Mouse (Mus musculus) regulatory T cell (primary cell): ENCODE measurements at regions not wholly inside any gene's neighbourhood (a gene's known extent, or its start where the extent isn't known, plus 50 kb on each side); places are given as distances from the start of the nearest gene placed in this dataset.

Experiments
- in situ Hi-C: fragments of 300-600 bp; cut with MboI, MseI; formaldehyde crosslinking; loops from one replicate; pipeline ENCODE4 v1.15.1; 2025; ENCODE audit warnings: high pct_unique_total_duplicates

DNA sequence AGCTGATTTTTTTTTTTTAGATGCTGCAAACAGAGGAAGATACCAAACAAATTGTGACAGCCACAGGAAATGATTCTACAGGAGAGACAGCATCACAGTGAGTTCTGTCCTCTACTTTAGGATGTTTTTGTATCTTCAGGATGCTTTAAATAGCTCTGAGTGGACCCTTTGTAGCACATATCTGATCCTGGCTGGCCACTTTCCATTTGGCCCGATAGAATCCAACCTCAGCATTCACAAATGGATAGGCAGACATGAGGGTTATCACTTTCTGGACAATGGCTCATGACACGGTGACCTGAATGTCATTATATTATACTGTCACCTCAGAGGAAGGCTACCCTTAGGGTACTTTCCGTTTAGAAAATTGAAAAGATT lies 379.3 kb downstream of the Gm10295 start:
- in situ Hi-C loops: no loop called here

DNA sequence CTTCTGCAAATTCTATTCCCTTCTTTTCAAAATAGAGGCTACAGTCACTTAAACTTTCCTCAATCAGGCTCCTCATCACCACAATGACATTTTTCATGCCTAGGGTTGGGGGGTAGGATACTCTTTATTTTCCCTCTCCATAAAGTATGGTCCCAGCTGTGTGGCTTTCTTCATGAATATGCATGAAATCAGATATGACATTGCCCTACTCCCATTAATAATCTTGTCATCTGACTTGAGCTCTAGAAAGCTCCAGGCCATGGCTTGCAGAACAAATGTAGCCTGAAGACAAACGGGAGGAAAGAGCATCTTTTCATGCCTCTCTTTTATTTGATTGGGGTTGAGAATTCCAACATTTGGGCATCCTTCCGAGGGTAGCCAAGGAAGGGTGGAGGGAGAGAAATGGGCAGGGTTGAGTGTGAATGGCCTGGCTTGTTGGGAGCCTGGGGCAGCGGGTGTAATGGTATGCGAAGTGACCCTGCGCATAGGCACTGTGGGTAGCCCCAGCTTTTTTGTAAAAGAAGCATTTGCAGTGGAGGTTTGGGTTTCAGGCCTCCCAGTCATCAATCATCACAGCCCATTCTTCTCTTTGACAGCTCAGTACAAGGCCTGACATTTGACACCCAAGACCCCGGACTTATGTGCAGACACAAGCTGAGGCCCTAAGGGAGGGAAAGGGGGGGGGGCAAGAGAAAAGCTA lies 379.8 kb downstream of the Gm10295 start:
- in situ Hi-C loops: no loop called here

DNA sequence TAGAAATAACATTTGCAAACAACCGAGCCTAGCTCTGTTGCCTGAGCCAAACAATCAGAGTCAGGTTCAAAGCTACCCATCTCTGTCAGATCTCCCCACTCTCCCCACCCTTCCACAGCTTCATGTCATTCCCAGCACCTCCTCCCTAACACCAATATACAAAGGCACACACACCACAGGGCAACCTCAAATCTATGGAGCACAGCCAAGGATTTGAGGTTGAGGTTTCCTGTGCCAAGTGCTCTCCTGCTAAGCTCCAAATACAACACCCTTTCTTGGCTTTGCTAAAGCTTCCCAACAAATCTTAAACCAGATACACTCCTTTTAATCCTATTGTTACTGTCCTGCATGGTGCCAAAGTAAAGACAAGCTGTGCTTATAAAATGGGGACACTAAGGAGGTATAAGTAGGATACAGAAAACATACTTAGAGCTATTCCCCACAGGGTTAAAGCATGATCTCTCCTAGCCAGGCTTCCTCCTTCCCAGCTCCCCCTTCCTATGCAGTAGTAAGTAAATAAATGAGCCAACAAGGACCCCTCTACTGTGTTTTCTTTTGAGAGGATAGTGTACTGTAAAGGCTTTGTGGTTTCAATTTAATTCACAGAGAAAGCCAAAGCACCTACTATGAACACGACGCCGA lies 398.8 kb downstream of the Gm10295 start:
- in situ Hi-C loops: no loop called here

DNA sequence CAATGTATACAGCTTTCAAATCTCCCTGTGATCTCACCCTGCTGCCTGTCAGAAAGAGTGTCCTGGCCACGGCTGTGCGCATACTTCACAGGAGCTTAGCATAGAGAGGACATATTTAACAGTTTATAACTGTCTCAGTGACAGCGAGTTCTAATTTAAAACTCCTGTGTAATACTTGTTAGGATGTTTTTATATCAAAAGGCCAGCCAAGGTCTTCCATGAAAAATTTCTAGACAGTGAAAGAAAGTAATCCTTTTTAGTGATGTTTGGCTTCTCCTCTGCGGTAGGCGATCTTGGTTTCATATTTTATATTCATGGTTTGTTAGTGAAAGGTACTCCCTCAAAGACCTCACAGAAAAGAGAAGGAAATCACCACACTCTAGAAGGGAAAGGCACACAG lies 403.0 kb downstream of the Gm10295 start:
- in situ Hi-C loops: no loop called here

DNA sequence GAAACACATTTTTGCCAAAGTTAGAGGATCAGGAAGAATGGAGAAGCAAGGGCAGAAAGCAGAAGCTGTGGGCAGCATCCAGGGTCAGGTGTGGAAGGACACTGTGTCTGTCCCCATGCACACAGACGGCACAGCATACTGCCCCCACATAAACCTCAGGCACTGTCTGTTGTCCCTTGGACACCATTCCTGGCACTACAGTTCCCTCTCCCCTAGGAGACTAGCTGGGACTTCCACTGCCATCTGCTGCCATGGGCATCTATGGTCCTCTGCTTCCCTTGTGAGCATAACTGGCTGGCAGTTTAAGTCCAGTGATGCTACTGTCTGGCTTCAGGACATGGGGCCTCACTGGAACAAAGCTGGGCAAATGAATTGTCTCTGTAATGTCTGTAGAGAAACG lies 405.0 kb downstream of the Gm10295 start:
- in situ Hi-C loops: no loop called here

DNA sequence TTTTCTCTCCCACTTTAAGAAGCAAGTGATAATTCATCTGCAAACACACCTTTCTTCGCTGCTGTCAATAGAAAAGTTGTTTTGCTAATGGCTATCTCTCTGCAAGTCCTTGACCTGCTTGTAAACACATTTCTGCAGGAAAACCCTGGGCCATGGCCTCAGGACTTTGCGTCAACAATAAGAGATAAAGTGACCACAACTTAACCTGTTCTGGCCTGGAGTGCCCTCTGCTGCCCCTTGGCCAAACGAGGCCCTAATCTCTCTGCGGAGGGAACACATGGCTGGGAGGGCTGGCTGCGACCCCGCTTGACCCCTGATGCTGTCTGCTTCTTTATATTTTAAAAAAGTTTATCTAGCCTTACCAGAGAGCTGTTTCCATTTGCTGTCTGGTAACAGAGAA lies 420.4 kb downstream of the Gm10295 start:
- in situ Hi-C loops: no loop called here

DNA sequence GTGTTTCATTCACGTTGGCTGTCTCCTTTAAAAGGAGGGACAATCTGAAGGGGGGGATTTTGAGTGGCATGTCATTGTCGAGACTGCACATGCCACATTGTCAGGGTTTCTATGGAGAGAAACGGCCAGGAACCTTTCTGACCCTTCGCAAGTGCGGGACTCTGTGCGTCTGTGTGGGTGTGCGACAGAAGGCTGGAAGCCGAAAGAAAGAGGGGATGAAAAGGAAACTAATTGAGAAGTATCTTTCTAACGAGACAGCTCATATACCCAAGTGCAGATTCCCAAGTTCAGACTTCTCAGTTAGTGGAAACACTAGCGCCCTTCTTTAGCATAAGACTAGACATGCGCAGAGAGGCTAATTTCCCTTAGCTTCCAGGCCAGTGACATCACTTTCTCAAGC lies 421.4 kb downstream of the Gm10295 start:
- in situ Hi-C loops: no loop called here

DNA sequence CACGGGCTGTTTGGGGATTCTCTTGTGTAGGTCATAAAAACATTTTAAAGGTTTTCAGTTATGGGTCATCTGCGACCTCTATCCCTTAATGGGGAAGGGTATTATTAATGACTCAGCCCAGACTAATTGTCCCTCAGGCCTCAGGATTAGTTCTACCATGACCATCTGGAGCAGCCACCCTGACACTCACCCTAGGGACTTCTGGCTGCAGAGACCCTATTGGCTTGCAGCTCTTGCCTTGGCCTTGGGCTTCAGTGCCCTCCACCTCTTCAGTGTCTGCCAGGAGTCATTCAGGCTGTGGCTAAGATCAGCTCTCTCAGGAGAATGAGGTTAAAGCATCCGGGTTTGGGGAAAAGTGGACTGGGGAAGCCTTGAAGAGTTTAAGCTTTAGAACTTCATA lies 423.3 kb downstream of the Gm10295 start:
- in situ Hi-C loops: no loop called here

DNA sequence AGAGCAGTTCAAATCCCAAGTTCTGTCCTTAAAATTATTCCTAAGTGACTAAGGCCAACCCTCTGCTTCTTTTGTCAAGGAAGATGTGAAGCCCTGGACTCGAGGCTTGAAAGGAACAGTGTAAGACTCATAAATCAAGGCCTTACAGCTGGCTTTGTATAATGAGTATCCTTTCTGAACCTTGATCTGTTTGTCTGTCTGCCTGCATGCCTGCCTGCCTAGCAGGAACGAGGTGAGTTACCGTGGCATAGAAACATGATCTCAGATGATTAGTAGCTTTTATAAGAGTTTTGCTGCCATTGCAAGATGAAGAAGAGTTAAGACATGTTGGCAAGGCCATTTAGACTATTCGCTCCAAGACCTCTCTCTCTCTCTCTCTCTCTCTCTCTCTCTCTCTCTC lies 434.3 kb downstream of the Gm10295 start:
- in situ Hi-C loops: no loop called here

DNA sequence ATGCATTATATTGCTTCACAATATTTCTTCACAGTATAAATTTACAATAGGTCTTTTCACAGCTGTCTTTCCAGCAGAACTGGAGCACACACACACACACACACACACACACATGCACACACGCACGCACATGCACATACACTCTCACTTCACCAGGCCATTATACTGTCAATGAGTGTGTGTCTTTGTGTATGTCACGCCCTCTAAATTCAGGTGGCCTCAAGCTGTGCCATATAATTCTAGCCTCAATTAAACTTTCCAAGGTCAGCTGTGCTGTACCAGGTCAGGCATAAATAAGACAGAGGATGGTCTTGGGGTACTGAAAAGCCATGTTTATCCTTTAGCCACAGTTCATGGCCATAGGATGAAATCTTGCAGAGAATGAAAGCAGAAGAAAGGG lies 442.4 kb downstream of the Gm10295 start:
- in situ Hi-C loops: no loop called here

DNA sequence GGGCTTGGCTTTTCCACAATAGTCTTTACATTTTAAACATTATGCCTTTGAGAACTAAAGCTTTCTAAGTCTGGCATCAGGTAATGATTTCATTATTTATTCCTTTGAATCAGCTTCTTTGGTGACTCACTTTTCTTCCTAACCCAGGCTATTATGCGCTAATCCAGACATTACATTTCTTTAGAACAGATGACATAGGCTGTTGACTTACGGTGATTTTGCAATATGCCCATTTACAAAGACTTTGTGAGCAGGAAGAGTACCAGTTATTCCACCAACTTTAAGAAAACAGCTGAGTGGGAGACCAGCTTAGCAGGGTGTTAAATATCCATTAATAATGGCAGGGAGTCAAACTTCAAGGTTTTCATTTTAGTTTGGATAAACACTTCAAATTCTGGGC lies 459.6 kb downstream of the Gm10295 start:
- in situ Hi-C loops: no loop called here

DNA sequence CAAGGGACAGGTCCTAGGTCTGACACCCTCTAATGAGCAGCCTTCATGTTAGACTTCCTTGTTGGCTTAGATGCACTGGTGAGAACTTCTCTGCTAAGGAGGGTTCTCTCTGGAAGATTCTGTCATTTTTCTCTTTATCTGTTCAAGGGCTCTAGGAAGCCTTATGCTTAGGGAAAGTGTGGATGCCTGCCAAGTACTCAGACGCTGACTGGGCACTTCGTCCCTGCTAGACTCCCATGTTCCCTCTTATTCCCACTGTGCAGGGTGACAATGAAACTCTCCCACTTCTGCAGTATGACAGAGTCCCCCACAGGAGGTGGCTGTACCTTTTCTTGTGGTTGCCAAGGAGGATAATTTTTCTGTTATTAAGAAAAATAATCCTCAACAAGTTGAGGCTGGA lies 470.8 kb downstream of the Gm10295 start:
- in situ Hi-C loops: no loop called here

DNA sequence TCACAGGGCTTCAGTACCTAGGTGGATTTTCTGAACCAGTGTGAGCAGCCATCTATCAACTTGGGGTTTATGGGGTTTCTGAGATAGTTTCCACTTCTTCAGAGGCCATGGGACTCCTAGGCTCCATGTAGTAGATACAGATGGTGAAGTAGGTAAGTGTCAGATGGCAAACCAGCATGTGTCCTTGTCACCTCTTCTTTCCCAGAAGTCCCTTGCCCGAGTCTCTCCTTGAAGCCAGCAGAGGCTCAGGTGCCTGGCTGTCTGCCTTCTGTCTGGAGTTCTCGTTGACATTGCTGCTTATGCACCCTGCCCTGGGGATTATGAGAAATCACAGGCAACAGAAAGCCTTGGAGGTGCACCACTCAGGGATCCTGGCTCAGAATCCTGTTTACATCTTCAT lies 476.9 kb downstream of the Gm10295 start:
- in situ Hi-C loops: no loop called here

DNA sequence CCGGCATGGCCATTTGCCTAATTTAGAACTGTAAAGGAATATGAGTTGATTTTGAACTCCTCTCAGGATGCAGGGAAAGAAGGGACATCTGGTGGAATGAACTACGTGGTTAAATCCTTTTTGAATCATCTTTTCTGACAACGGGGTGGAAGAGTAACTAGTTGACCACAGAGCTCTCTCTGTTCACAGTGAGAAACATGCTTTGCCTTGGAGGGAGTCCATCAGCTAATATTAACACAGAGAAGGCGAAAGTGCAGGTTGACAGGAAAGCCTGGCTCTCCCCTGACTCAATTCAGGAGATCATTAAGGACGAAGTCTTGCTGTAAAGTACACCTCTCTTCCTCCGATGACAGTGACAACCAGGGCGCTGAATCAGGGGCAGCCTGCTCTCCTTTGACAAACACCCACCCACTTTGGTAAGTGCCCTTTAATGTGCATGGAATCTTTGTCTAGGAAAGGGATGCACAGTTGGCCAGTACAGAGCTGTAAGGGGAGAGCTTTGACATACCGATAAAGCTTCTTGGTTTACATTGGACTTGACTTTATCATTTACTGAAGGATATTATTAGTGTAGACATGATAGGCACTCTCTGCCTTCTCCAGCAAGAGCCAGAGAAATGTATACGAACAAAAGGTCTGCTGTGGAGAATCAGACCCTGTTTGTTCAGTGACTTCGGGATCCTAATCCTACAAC lies 480.3 kb downstream of the Gm10295 start:
- in situ Hi-C loops: no loop called here

DNA sequence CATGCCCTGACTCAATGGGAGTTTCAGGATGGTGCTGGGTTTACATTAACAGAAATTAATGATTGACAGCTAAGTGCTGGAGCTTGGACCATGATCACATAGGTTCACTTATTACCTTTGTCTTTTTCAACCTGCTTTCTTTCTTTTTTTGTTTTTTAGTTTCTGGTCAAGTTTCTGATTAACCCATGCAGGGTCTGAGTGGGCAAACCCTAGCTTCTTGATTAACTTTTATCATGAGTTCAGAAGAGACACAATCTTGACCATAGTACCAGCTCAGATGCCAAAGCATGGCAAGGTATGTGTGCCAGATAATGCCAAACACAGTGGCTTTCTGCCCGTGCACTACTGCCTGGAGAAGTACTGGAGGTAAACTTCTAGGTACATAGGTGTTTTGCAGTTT lies 482.2 kb downstream of the Gm10295 start:
- in situ Hi-C loops: no loop called here

DNA sequence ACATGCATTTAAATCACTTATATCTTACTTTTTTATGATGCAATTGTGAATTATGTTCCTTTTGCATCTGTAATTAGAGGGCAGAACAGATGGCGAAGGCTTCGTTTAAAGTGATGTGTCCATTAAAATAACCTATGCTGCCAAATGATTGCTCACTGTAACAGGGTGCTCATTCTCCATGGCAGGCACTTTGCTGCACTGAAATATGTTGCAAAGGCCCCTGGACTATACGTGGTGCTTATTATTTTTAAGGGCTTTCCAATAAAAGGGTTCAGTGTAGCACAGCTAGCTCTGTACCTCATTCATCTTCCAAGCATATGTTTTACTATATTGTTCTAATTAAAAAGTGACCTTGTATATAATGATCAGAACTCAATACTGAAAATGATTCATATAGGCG lies 491.3 kb downstream of the Gm10295 start:
- in situ Hi-C loops: no loop called here

DNA sequence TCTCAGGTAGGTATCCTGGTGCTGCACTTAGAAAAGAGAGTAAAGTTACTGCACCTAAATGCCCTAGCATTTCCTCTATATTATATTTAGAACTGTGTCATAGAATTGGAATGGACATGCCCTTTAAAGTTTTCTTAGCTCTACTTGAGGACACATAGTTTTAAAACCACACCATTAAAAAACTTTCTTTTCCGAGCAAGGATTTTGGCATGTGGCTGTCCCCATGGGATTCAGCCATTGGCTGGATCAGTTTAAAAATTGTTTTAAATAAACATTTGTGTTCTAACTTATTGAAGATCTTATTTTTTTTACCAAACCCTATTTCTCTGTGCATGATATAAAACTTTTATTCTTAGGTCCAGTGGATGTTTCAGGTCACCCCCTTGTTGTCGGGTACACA lies 484.2 kb upstream of the Nr2f2 start:
- in situ Hi-C loops: no loop called here

DNA sequence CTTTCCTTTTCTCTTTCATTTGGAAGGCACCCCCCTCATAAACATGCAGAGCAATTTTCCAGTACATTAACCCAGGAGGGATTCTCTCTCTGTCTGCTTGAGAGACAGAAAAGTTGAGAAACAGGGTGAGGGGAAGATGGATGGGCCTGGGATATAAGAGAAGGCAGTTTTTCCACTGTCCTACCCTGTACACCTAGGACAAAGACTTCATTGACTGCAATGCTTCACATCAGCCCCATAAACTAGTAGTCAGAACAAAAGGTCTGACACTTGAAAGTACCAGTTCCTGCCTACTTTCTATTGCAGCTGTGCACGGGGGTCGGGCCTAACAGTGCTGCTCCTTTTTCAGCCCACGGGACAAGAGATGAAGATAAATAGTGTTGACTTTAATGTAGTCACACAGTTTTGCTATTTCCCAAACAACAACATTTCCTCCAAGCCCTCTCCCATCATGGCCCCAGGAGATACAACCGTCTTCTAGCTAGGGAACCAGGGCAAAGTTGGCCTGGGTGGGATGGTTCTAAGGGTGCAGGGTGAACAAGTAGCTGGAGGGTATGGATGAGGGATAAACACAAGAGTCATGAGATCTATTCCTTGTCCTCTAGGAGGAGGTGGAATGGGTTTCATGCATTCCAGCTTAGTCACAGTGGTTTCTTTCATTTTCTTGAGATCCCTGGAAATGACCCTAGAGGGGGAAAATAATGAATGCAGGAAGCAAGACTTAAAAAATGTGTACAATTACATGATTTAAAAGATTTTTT lies 481.7 kb upstream of the Nr2f2 start:
- in situ Hi-C loops: no loop called here

DNA sequence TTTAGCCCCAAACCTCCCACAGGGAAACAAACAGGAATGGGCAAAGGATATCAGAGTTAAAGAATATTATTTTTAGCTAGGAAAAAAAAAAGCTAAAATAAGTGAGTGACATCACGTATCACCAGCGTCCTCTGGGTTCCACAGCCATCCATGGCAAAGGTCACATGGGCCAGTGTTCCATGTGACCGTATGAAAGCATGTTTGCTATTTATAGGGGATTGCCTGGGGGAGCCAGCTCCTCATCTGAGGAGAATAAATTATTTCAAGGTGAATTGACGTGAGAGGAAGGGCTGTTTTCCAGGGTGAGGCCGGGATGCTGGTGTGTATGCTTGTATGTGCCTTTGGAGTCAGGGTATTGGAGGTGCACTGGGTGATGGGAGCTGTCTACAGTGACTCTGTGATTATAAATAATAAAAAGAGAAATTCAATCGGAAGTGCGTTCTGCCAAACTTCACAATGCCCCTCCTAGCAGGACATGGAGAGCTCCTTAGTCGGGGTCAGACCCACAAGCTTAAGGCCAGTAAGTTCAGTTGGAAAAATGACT lies 481.0 kb upstream of the Nr2f2 start:
- in situ Hi-C loops: no loop called here

DNA sequence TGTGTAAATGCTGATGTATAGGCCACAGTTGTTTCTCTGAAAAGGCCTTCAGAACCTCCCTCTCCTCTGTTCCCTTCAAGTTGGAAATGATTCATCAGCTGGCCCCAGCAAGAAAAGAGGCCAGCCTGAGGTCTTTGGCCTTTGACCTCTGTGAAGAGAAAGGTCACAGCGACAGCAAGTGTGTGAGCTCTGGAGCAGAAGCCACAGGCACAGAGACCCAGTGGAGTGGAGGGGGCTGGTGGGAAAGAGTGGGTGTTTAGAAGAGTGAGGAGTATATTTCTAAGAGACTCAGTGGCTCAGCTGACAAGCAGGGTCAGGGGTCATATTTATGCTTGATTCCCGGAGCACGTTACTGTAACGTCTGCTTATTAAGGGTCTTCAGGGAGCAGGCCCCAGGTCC lies 479.5 kb upstream of the Nr2f2 start:
- in situ Hi-C loops: no loop called here

DNA sequence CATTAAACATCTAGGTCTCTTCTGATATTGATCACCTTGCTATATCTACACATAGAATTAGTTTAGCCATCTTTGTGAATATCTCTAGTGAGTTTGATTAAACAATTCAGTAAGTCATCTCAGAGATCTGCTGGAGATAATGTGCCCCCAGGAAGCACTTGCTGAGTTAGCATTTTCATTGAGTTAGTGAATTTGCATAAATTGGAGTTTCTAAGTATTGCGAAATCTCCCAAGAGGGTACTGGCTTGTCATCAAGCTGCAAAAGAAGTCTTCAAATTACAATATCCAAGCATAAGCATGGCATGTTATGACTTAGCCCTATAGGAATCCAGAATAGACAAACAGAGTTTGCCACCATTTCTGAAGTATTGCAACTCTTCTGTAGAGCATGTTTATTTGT lies 473.6 kb upstream of the Nr2f2 start:
- in situ Hi-C loops: no loop called here

DNA sequence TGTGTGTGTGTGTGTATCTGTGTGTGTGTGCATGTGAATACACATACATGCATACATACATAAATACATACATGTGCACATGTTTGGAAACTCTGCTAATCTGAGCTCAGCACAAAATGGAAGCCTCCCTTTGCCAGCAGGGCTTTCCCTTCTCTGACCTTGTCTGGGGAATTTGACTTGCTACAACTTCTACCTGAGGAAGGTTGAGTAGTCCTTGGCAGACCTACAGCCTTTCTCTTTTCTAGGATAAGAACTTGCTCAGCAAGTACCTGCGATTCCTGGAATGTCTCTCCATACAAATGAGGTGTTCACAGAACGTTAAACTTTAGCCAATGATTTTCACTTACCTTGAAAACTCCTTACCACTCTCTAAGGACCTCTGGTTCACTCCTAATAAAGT lies 472.7 kb upstream of the Nr2f2 start:
- in situ Hi-C loops: no loop called here
